Mouse (Mus musculus) cortical plate, adult 2 months (tissue): ENCODE data around the gene Gm21830.

ENCODE experiments used
- CTCF ChIP-seq: fragments of 200-500 bp; IDR thresholded peaks from 2 replicates; pipeline ENCODE4 v1.5.1; 2011; ENCODE audit warnings: mild to moderate bottlenecking, control low read depth, low read length; ENCODE audit not compliant: insufficient read depth; ENCODE audit errors: extremely low read depth
- POLR2A ChIP-seq: fragments of 200-500 bp; IDR thresholded peaks from 2 replicates; pipeline ENCODE4 v1.6.1; 2011; ENCODE audit warnings: mild to moderate bottlenecking, low read length, control low read depth; ENCODE audit not compliant: insufficient read depth; ENCODE audit errors: extremely low read depth

GRCm38 (mm10) chr2:67467036-67467435, 53.5 kb downstream of the Gm21830 start:
- TF ChIP-seq CTCF (no peak), POLR2A (no peak)
